Mouse (Mus musculus) CH12.LX (cell line): ENCODE measurements around the gene Setd3. TPM values are rescaled to one million over a fixed set of nuclear protein-coding genes. Genes with fewer than 3 reads are reported as not detected.

ENCODE experiments used
- DNase-seq: peaks from one replicate; pipeline ENCODE4 v3.0.0-alpha.2; 2013; ENCODE audit errors: extremely low read depth
- H3K27ac ChIP-seq: 2 replicates; pipeline ENCODE4 v1.5.1; 2012; ENCODE audit warnings: low read depth, mild to moderate bottlenecking, control low read depth, moderate library complexity; ENCODE audit not compliant: insufficient read depth
- H3K27me3 ChIP-seq: replicated peaks from 2 replicates; pipeline ENCODE3; 2012; ENCODE audit warnings: inconsistent platforms
- H3K36me3 ChIP-seq, 2 experiments: replicated peaks in 1 of 2; 2 replicates each; pipeline versions ENCODE3 to v1.6.1; 2012; ENCODE audit warnings: inconsistent platforms in 1 of 2, low read length in 1 of 2, mild to moderate bottlenecking in 1 of 2, mixed read lengths in 1 of 2, moderate library complexity in 1 of 2; ENCODE audit not compliant: control insufficient read depth in 1 of 2, insufficient read depth in 1 of 2
- H3K4me1 ChIP-seq, 2 experiments: 2 replicates each; pipeline ENCODE4 v1.6.1; 2012; ENCODE audit warnings: inconsistent platforms in 1 of 2, moderate library complexity in 1 of 2; ENCODE audit not compliant: insufficient read depth in 2 of 2, control insufficient read depth in 1 of 2
- H3K4me2 ChIP-seq: 2 replicates; pipeline ENCODE4 v1.6.1; 2012; ENCODE audit warnings: low read depth, mild to moderate bottlenecking, control low read depth; ENCODE audit not compliant: poor library complexity, insufficient read depth, severe bottlenecking
- H3K4me3 ChIP-seq, 3 experiments: fragments of 150-350 bp in 1 of 3; sonication (generic) in 1 of 3; replicated peaks in 1 of 3; 2 replicates each; pipeline versions ENCODE3 to v1.5.1; 2011 to 2012; ENCODE audit warnings: low read depth in 2 of 3, low read length in 2 of 3, mild to moderate bottlenecking in 2 of 3, moderate library complexity in 2 of 3, control low read depth in 1 of 3, improper control_type of control experiment in 1 of 3, inconsistent platforms in 1 of 3, mixed read lengths in 1 of 3; ENCODE audit not compliant: poor library complexity in 1 of 3
- H3K79me2 ChIP-seq: replicated peaks from 2 replicates; pipeline ENCODE4 v1.6.1; 2012; ENCODE audit warnings: mild to moderate bottlenecking, moderate library complexity; ENCODE audit not compliant: control insufficient read depth, poor library complexity, insufficient read depth, severe bottlenecking; ENCODE audit errors: extremely low read depth
- H3K9ac ChIP-seq: 2 replicates; pipeline ENCODE4 v1.6.1; 2012; ENCODE audit warnings: low read depth, mild to moderate bottlenecking, control low read depth, moderate library complexity; ENCODE audit not compliant: insufficient read depth
- H3K9me3 ChIP-seq: replicated peaks from 2 replicates; pipeline ENCODE3; 2012; ENCODE audit warnings: low read length, inconsistent platforms, mixed read lengths
- BHLHE40 ChIP-seq: IDR thresholded peaks from 2 replicates; pipeline ENCODE4 v1.6.1; 2011; ENCODE audit warnings: mild to moderate bottlenecking, low read depth, low read length, improper control_type of control experiment
- CHD1 ChIP-seq: IDR thresholded peaks from 2 replicates; pipeline ENCODE4 v1.6.1; 2012; ENCODE audit warnings: low read depth, low read length, improper control_type of control experiment, inconsistent platforms
- CTCF ChIP-seq, 2 experiments: IDR thresholded peaks in 1 of 2; conservative IDR thresholded peaks in 1 of 2; 2 replicates each; pipeline ENCODE4 v1.5.1; 2011 to 2012; ENCODE audit warnings: low read depth in 2 of 2, low read length in 2 of 2, improper control_type of control experiment in 1 of 2, inconsistent platforms in 1 of 2, mild to moderate bottlenecking in 1 of 2, moderate library complexity in 1 of 2
- ETS1 ChIP-seq: conservative IDR thresholded peaks from 2 replicates; pipeline ENCODE4 v1.6.1; 2012; ENCODE audit warnings: low read depth, mild to moderate bottlenecking, inconsistent platforms, low read length, improper control_type of control experiment, moderate library complexity
- HCFC1 ChIP-seq: IDR thresholded peaks from 2 replicates; pipeline ENCODE4 v1.6.1; 2012; ENCODE audit warnings: low read depth, mild to moderate bottlenecking, inconsistent platforms, low read length, improper control_type of control experiment
- IRF4 ChIP-seq: IDR thresholded peaks from 2 replicates; pipeline ENCODE4 v1.6.1; 2014; ENCODE audit warnings: low read depth, mild to moderate bottlenecking, inconsistent platforms, low read length, improper control_type of control experiment
- JUN ChIP-seq: IDR thresholded peaks from 2 replicates; pipeline ENCODE4 v1.6.1; 2011; ENCODE audit warnings: low read depth, mild to moderate bottlenecking, low read length, improper control_type of control experiment, moderate library complexity; ENCODE audit not compliant: insufficient read depth
- JUND ChIP-seq: conservative IDR thresholded peaks from 2 replicates; pipeline ENCODE4 v1.6.1; 2011; ENCODE audit warnings: low read depth, low read length, improper control_type of control experiment
- KAT2A ChIP-seq: IDR thresholded peaks from 2 replicates; pipeline ENCODE4 v1.6.1; 2012; ENCODE audit warnings: low read length, improper control_type of control experiment, inconsistent platforms; ENCODE audit not compliant: insufficient replicate concordance
- MAFK ChIP-seq: IDR thresholded peaks from 2 replicates; pipeline ENCODE4 v1.6.1; 2011; ENCODE audit warnings: low read length, improper control_type of control experiment; ENCODE audit not compliant: insufficient replicate concordance
- POLR2A ChIP-seq: IDR thresholded peaks from 2 replicates; pipeline ENCODE4 v1.6.1; 2011; ENCODE audit warnings: low read depth, mild to moderate bottlenecking, improper control_type of control experiment, low read length
- RAD21 ChIP-seq: IDR thresholded peaks from 2 replicates; pipeline ENCODE4 v1.6.1; 2011; ENCODE audit warnings: low read depth, mild to moderate bottlenecking, low read length, improper control_type of control experiment, moderate library complexity
- TCF12 ChIP-seq: IDR thresholded peaks from 2 replicates; pipeline ENCODE4 v1.6.1; 2014; ENCODE audit warnings: low read depth, mild to moderate bottlenecking, inconsistent platforms, low read length, improper control_type of control experiment
- USF2 ChIP-seq: conservative IDR thresholded peaks from 2 replicates; pipeline ENCODE4 v1.6.1; 2011; ENCODE audit warnings: low read depth, low read length, improper control_type of control experiment
- ZC3H11A ChIP-seq: IDR thresholded peaks from 2 replicates; pipeline ENCODE4 v1.6.1; 2012; ENCODE audit warnings: low read depth, mild to moderate bottlenecking, inconsistent platforms, low read length, improper control_type of control experiment
- ZKSCAN1 ChIP-seq: IDR thresholded peaks from 2 replicates; pipeline ENCODE4 v1.6.1; 2012; ENCODE audit warnings: low read depth, inconsistent platforms, low read length, improper control_type of control experiment, borderline replicate concordance
- ZNF384 ChIP-seq: IDR thresholded peaks from 2 replicates; pipeline ENCODE4 v1.6.1; 2012; ENCODE audit warnings: low read depth, low read length, improper control_type of control experiment, inconsistent platforms
- dilution Hi-C: fragments of 300-500 bp; cut with MboI; formaldehyde crosslinking; loops from 2 replicates; pipeline ENCODE4 v1.14.3; 2020; ENCODE audit warnings: low sequenced_read_pairs; ENCODE audit not compliant: extremely low pct_unique_long_range_greater_than_20kb, extremely low pct_ligation_motif_present
- in situ Hi-C: fragments of 300-500 bp; cut with MboI; formaldehyde crosslinking; loops from 3 replicates; pipeline ENCODE4 v1.14.3; 2019; ENCODE audit warnings: low sequenced_read_pairs, low pct_ligation_motif_present, low pct_unique_long_range_greater_than_20kb, mixed read lengths
- polyA plus RNA-seq: library from polyadenylated mRNA; unstranded; fragments of >175 nt; gene quantifications from 2 replicates; pipeline ENCODE4 v1.2.1, GENCODE M21; 2012; ENCODE audit warnings: low read depth; ENCODE audit not compliant: insufficient read length
- total RNA-seq, 2 experiments: library from RNA; depleted of rRNA; stranded (reverse); fragments of 300-350 nt in 1 of 2; fragments of >200 nt in 1 of 2; gene quantifications; 2 replicates each; pipeline ENCODE4 v1.2.3; 2012 to 2014

The Setd3 gene
- total RNA-seq (2012; rRNA removed), result 44.2 and 44.3 TPM in 2 replicates
- 65.9 and 76.2 TPM in 2 replicates for total RNA-seq (2014; rRNA removed)
- 55.8 and 60.2 TPM in 2 replicates for polyA plus RNA-seq

DNA sequence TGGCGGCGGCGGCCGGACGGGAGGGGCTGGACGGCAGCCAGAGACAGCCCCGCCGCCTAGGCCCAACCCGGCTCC lies at the start of gene Setd3:
Gene Setd3 (minus strand): TSS at position 69 of the 75 bp plus-strand sequence.
- Histone ChIP-seq H3K4me1 (peaks cover 6 to 53% of the 10 kb centered on the region in 2 experiments; a peak in 3 of 4 replicates), H3K36me3 (peaks cover 14 to 28% of the 10 kb centered on the region in 2 experiments), H3K79me2 (peaks cover 73% of the 10 kb centered on the region), H3K9ac (peak within 1 kb of the TSS; percentile 92), H3K4me3 (peak within 1 kb of the TSS; percentile 91 to 99 (median 98)), H3K9me3 (no peaks in the 10 kb centered on the region), H3K27me3 (no peaks in the 10 kb centered on the region), H3K27ac (peak within 1 kb of the TSS; percentile 39), H3K4me2 (peak within 1 kb of the TSS; percentile 92)
- in situ Hi-C loops, result no loop called here
- dilution Hi-C loops, result no loop called here
- no peak for TF ChIP-seq USF2
- no peak for TF ChIP-seq JUN
- TF ChIP-seq CTCF (conservative IDR thresholded peaks at IDR 0.05 in 1 of 2, IDR thresholded peaks at IDR 0.05 in 1 of 2; ENCODE audit: low read depth in 2 of 2, low read length in 2 of 2), result no peak
- DNase-seq, result no peak

DNA sequence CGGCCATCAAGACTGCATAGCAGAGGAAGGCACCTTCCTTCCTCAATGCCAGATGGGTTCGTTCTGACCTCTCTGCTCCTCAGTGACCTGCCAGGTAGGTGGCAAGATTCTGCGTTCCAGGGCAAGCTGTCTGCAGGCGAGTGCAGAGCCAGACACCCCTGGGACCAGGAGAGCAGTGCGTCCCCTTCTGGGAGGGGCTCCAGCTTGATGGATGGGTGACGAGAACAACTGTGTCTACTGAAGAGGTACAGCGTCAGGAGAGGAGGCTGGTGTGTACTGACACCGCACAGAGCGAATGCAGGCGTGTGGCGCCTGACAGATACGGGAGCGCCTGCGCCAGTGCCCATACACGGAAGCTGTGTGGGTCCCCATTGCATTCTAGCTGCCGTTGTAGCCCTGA lies 48.4 kb upstream of the Setd3 start:
- no peak overlapping the region for H3K4me3 ChIP-seq
- in situ Hi-C loops, result no loop called here

DNA sequence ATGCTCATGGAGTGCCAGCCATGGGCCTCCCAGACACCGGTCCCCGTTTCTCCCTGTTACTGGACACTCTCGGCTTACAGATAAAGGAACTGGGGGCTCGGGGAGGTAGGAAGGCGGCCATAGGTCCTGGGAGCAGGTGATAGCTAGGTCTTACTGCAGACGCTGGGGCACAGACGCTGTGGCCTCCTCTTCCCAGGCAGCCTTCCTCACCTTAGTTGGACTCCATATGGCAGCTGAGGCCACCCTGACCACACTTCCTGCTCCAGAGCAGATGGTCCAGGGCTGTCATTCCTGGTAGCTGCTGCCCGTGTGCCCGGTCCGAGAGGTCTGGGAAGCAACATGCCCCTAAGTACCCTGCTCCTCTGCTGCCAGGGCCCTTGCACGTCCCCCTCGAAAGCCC lies 47.8 kb upstream of the Setd3 start:
- Histone ChIP-seq H3K9ac (no peak overlapping the region), H3K79me2 (no peaks in the 10 kb centered on the region), H3K36me3 (peaks cover 0 to 51% of the 10 kb centered on the region in 2 experiments), H3K27ac (no peak overlapping the region), H3K27me3 (no peaks in the 10 kb centered on the region), H3K4me3 (no peak overlapping the region), H3K4me2 (no peak overlapping the region), H3K9me3 (no peaks in the 10 kb centered on the region)
- no peak for DNase-seq
- in situ Hi-C loops, result no loop called here
- dilution Hi-C loops, result no loop called here
- TF ChIP-seq BHLHE40, result no peak
- no peak for TF ChIP-seq ETS1
- TF ChIP-seq IRF4, result no peak
- TF ChIP-seq CHD1, result no peak
- no peak for TF ChIP-seq MAFK
- no peak for TF ChIP-seq JUN
- no peak for TF ChIP-seq ZNF384
- no peak for TF ChIP-seq TCF12
- no peak for TF ChIP-seq RAD21
- no peak for TF ChIP-seq POLR2A
- TF ChIP-seq, all 38 proteins: peak for 0
- H3K4me1 ChIP-seq, result peaks cover 3 to 65% of the 10 kb centered on the region in 2 experiments; a peak in 2 of 4 replicates

More for the DNA sequence above, 48.4 kb upstream of the Setd3 start:
- peaks cover 3 to 69% of the 10 kb centered on the region in 2 experiments; a peak in 2 of 4 replicates for H3K4me1 ChIP-seq
- H3K9ac ChIP-seq, result no peak overlapping the region
- no peak for DNase-seq
- H3K27me3 ChIP-seq, result no peaks in the 10 kb centered on the region
- no peaks in the 10 kb centered on the region for H3K9me3 ChIP-seq
- no peak overlapping the region for H3K4me2 ChIP-seq
- TF ChIP-seq JUN, result no peak
- TF ChIP-seq JUND, result no peak
- TF ChIP-seq ZKSCAN1, result no peak
- TF ChIP-seq HCFC1, result no peak
- TF ChIP-seq ZC3H11A, result no peak
- TF ChIP-seq KAT2A, result no peak
- no peak for TF ChIP-seq IRF4
- no peaks in the 10 kb centered on the region for H3K79me2 ChIP-seq
- H3K36me3 ChIP-seq, result peaks cover 0 to 51% of the 10 kb centered on the region in 2 experiments
- dilution Hi-C loops, result no loop called here
- no peak overlapping the region for H3K27ac ChIP-seq
